Mouse (Mus musculus) c-Kit-negative CD71-positive TER-119-positive erythroid progenitor cells, embryonic 14.5 days (primary cell): ENCODE measurements around the gene Slc25a27.

ENCODE experiments used
- DNase-seq: peaks from one replicate; pipeline ENCODE4 v3.0.0-alpha.2; 2013; ENCODE audit warnings: low read depth, low spot score

Slc25a27 gene

GRCm38 (mm10) chr17:43646925-43647324 is 20.1 kb downstream of the Slc25a27 start:
- DNase-seq, result no peak

DNA sequence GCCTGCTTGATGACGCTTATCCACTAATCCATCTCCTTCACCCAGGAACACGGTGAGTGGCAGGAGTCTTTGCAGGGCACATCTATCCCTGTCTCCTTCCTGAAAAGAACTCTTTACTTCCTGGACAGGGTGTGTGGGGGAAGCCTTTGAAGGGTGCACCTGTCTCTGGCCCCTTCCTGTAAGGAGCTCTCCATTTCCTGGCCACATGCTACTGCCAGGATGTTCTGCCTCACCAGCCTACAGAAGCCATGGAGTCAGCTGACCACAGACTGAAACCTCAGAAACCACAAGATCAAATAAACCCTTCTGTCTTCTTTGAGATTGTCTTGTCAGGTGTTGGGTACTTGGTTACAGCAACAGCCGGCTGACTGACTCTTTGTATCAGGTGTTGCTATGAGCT is 21.9 kb downstream of the Slc25a27 start:
- DNase-seq, result no peak

- no peak for DNase-seq
These were observed 22.6 kb downstream of the Slc25a27 start for GRCm38 (mm10) chr17:43644375-43644774.

- no peak for DNase-seq
These were observed 23.8 kb downstream of the Slc25a27 start for GRCm38 (mm10) chr17:43643191-43643590.

DNA sequence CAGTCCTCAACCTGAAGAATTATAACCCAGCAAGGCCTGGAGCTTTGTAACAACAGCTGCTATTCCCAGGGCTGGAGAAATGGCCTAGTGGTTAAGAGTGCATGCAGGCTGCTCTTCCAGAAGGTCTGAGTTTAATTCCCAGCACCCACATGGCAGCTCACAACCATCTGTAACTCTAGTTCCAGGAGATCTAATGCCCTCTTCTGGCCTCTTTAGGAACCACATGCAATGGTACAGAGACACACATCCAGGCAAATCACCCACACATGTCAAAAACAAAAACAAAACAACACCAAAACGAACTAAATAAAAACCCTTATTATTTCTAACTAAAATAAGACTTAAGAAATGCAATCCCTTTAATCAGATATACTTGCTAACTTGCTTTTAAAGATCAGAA is 26.2 kb downstream of the Slc25a27 start:
- no peak for DNase-seq

DNA sequence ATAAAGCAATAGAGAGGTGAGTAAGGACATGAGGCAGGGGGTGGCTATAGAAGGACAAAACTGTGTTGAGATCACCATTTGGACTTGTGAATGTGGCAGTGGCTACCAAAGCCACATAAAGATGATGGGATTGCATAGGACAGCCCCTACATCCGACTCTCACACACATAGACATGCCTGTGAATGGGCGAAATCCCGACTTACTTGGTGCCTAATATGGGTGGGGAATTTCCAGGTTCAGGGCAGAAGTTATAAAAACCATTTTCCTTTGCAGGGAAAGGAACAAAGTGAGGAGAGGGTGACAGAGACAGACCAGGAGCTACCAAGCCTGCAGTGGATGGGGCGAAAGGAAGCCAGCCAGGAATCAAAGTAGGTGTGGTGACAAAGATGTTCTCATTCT is 29.9 kb downstream of the Slc25a27 start:
- no peak for DNase-seq

GRCm38 (mm10) chr17:43630427-43630760 is 36.6 kb downstream of the Slc25a27 start:
- no peak for DNase-seq

- DNase-seq, result no peak
These were observed 37.3 kb downstream of the Slc25a27 start, which contains the start of gene Tdrd6 for GRCm38 (mm10) chr17:43629496-43630426. Gene Tdrd6 (minus strand): TSS chr17:43630299.

- DNase-seq, result no peak
These were observed 38.0 kb downstream of the Slc25a27 start for GRCm38 (mm10) chr17:43629026-43629495.

DNA sequence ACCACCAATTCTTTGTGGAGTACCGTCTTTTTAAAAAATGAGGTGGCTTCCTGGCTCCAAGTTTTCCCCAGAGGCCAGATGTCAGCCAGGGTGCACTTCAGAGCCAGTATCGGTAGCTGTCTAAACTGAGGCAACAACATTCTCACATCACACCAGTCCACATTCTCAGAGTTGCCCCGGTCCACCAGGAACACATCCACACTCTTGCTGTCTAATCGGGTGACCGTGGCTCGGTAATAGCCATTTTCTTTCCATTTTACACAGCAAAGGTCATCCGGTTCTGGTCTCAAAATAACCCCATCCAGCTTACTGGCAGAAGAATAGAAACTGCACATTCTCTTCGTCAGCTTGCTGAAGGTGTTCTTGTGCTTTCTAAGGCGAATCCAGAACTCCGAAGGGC is 38.8 kb downstream of the Slc25a27 start:
- no peak for DNase-seq

- no peak for DNase-seq
These were observed 44.9 kb downstream of the Slc25a27 start for GRCm38 (mm10) chr17:43622076-43622475.

GRCm38 (mm10) chr17:43619156-43619555 is 47.9 kb downstream of the Slc25a27 start:
- DNase-seq, result no peak

DNA sequence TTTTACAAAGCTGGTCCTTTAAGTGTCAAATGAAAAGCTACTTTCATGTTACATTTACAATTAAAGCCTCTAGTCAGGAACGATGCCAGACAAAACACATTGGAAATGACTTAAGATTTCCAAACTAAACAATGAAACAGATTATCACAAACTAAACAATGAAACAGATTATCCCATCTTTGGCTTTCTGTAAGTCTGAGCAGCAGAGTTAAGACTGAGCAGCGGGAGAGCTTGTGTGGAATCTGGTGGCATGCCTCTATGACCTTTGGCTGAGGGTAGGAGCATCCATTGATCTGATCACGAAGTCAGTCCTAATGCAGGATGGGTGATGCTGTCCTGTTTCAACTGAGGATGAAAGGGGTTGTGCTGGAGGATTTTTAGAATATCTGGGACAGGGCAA is 54.8 kb downstream of the Slc25a27 start:
- no peak for DNase-seq

- peak; percentile 12 for DNase-seq
These were observed 55.4 kb downstream of the Slc25a27 start for GRCm38 (mm10) chr17:43611586-43611985.

DNA sequence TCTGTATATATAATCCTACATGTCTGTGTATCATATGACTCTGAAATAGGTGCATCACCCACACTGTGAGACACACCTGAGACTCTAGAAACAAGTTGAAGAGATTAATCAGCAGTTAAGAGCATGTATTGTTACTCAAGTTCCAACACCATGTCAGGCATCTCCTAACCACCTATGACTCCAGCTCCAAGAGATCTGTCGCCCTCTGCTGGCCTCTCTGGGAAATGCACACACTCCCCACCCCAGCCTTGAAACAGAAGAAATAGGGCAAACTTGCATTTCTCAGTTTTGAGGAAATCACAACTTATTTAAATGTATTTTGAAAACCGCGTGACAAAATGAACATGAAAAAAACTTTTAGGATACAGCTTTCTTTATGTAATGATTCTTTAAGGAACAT is 60.3 kb downstream of the Slc25a27 start:
- peak; percentile 19 for DNase-seq

GRCm38 (mm10) chr17:43598706-43599105 is 68.3 kb downstream of the Slc25a27 start:
- DNase-seq, result no peak

DNA sequence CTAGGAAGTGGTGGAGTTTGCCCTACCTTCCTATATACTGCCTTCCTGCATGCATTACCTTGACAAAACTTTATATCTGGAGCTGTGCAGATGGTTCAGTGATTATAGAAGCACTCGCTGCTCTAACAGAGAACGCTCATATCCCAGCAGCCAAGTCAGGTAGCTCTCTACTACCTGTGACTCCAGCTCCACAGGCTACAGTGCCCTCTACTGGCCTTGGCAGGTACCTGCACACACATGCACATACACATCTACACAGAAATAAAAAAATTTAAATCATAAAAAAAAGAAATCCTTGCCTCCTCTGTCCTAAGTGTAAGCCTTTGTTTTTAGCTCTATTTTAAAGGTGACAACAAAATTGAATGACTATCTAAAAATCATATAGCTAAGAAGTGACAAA is 69.3 kb downstream of the Slc25a27 start:
- DNase-seq, result no peak

DNA sequence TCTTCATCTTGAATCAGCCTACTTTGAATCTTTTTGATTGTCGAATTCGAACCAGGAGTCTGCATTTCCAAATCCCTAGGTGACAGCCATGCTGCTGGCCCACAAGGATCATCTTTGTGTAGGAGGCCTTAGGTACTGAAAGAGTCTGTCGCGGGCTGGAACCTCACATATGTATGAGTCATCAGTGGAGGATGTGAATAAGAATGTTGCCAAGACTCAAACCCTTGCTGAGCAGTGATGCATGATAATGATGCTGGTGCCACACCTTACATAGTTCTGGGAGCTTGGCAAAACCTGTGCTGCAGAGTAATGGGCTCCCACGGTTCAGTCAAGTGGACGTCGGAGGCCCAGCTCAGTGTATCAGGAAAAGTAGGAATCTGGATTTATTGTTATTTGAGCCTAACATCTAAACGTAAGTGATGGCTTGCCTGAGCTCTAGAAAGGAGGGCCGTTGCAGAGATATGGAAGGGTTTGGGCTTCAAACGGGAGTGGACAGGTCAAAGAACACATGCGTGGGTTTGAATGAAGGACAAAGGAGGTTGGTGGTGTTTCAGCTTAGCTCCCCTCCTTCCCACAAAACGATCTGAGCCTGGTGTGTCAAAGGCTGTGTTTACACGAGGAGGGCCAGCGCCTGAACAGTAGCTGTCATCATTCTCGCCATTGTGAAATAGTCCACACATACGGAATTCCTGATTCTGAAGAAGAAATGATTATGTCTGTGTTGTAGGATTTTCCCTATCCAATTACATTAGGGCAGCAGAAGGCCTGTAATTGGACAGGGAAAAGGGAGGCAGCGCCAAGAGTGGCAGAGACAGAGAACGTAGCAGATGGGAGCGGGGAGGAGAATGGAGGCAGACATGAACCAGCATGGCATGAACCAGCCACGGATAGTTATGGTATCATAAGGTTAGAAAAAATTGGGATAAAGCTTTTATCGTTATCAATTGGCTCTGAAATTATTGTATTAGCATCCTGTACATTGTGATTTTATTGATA is 74.4 kb downstream of the Slc25a27 start:
- DNase-seq, result no peak
